Mouse (Mus musculus) neural tube, embryonic 11.5 days (tissue): ENCODE data around the gene Clec16a. TPM values are rescaled to one million over a fixed set of nuclear protein-coding genes. Genes with fewer than 3 reads are reported as not detected.

Experiments used
- ATAC-seq: fragments of 200-750 bp; cut with Nextera tagmentation; 2 replicates; pipeline ENCODE4 v1.8.0; 2017; ENCODE audit warnings: moderate number of reproducible peaks, mild to moderate bottlenecking, moderate TSS enrichment, moderate library complexity; ENCODE audit not compliant: insufficient read depth, low FRiP score, low TSS enrichment
- DNase-seq: peaks from one replicate; pipeline ENCODE4 v3.0.0-alpha.2; 2015; ENCODE audit warnings: low spot score
- H3K27ac ChIP-seq: fragments of 300-500 bp; sonication (generic); 2 replicates; pipeline ENCODE4 v1.5.1; 2014; ENCODE audit warnings: low read depth, mild to moderate bottlenecking, low read length
- H3K27me3 ChIP-seq: fragments of 300-500 bp; sonication (generic); 2 replicates; pipeline ENCODE4 v1.6.1; 2014; ENCODE audit warnings: mild to moderate bottlenecking, low read length, mixed read lengths; ENCODE audit not compliant: control insufficient read depth, insufficient read depth
- H3K36me3 ChIP-seq: fragments of 300-500 bp; sonication (generic); 2 replicates; pipeline ENCODE4 v1.6.1; 2014; ENCODE audit warnings: mild to moderate bottlenecking, low read length, moderate library complexity, mixed read lengths; ENCODE audit not compliant: control insufficient read depth, insufficient read depth
- H3K4me1 ChIP-seq: fragments of 300-500 bp; sonication (generic); 2 replicates; pipeline ENCODE4 v1.6.1; 2014; ENCODE audit warnings: low read length, mixed read lengths; ENCODE audit not compliant: control insufficient read depth, insufficient read depth
- H3K4me2 ChIP-seq: fragments of 300-500 bp; sonication (generic); 2 replicates; pipeline ENCODE4 v1.6.1; 2014; ENCODE audit warnings: low read depth, mild to moderate bottlenecking, moderate library complexity
- H3K4me3 ChIP-seq: fragments of 300-500 bp; sonication (generic); 2 replicates; pipeline ENCODE4 v1.5.1; 2014; ENCODE audit warnings: low read depth, low read length
- H3K9ac ChIP-seq: fragments of 300-500 bp; sonication (generic); 2 replicates; pipeline ENCODE4 v1.6.1; 2014; ENCODE audit warnings: mild to moderate bottlenecking, low read length
- H3K9me3 ChIP-seq: fragments of 300-500 bp; sonication (generic); 2 replicates; pipeline ENCODE4 v1.6.1; 2016; ENCODE audit warnings: low read length; ENCODE audit not compliant: control insufficient read depth
- WGBS: fragments of 180-500 bp; shearing (Covaris S2); extraction: QIAGEN DNeasy Blood & Tissue Kit; methylation state at CpG from one replicate; pipeline ENCODE4 v1.1.7; 2014; 5-methylcytosine and 5-hydroxymethylcytosine counted together
- polyA plus RNA-seq: library from polyadenylated mRNA; unstranded; fragments of >200 nt; fragmentation: Nextera tagmentation; extraction: Ambion mirVana; gene quantifications from 2 replicates; pipeline ENCODE4 v1.2.1, GENCODE M21; 2014

Clec16a gene
- polyA plus RNA-seq, 1 experiment from 2014 or later, result 44.0 TPM

DNA sequence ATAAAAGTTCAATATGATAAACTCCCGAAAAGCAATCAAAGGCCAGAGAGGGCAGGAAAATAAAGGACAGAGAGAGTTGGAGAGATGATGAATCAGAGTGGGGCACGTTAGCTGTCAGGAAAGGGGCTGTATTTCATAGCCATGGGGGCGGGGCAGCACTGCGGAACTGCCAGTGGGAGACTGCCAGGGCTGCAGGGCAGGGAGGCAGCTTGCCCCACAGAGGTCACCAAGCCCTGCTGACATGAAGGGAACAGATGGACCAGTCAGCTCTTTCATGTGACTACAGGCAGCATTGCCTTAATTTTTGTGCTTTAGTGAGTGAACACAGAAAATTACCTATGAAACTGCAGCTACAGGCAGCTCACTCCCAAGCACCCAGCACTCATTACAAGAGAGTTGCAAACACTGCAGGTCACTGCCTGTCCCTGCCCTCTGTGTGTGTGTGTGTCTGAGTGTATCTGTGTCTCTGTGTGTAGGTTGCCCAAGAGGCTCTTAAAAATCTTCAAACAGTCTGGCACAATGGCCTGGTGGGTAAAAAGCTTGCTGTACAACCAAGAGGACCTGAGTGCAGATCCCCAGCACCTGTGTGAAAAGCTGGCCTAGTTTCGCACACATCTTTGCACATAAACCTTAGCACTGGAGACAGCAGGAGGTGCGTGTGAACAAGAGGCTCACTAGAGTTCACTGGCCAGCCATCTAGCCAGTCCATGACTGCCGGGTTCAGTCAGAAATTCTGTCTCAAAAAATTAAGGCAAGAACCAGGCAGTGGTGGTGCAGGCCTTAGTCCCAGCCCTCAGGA, 168.5 kb downstream of the Clec16a start:
- H3K9me3 ChIP-seq, result no peaks in the 10 kb centered on the region
- H3K27ac ChIP-seq, result 0 out of 2 replicates have a peak overlapping the region, but pooled peaks have one; percentile 53
- H3K27me3 ChIP-seq, result no peaks in the 10 kb centered on the region
- 40% methylated on average over 7 of the region's 7 CpGs for WGBS
- DNase-seq (no peak), ATAC-seq (no peak)
- no peak overlapping the region for H3K4me2 ChIP-seq
- no peaks in the 10 kb centered on the region for H3K36me3 ChIP-seq
- no peak overlapping the region for H3K4me3 ChIP-seq
- H3K9ac ChIP-seq, result no peak overlapping the region
- peaks cover 4% of the 10 kb centered on the region; the same call in 1 of the 2 replicates for H3K4me1 ChIP-seq

DNA sequence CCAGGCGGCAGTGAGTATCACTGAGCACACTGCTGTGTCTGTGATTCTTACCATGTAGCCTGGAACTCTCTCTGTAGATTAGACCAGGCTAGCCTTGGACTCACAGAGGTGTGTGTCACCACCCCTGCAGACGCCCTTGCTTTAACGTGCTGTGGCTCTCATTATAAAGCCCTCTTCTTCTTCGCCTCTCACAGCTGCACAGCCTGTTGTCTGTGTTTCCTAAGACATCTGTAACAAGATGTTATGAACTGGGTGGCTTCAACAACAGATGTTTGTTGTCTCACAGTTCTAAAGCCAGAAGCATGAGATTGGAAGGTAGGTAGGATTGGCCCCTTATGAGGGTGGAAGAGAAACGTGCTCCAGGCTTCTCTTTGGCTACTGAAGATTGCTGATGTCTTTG, 170.1 kb downstream of the Clec16a start:
- 88% methylated on average over 5 of the region's 5 CpGs for WGBS

GRCm38 (mm10) chr16:10715632-10716031, 170.5 kb downstream of the Clec16a start:
- Histone ChIP-seq H3K27me3 (no peaks in the 10 kb centered on the region), H3K27ac (no peak overlapping the region), H3K36me3 (no peaks in the 10 kb centered on the region), H3K4me2 (no peak overlapping the region), H3K4me1 (peaks cover 4% of the 10 kb centered on the region; the same call in 1 of the 2 replicates), H3K9me3 (no peaks in the 10 kb centered on the region), H3K4me3 (no peak overlapping the region), H3K9ac (no peak overlapping the region)
- DNase-seq (no peak), ATAC-seq (no peak)
- WGBS, result 81% methylated on average over 2 of the region's 2 CpGs

More for the DNA sequence above, 170.1 kb downstream of the Clec16a start:
- Histone ChIP-seq H3K4me3 (no peak overlapping the region), H3K27ac (no peak overlapping the region), H3K9ac (no peak overlapping the region), H3K9me3 (no peaks in the 10 kb centered on the region), H3K27me3 (no peaks in the 10 kb centered on the region), H3K4me2 (no peak overlapping the region), H3K36me3 (no peaks in the 10 kb centered on the region), H3K4me1 (peaks cover 4% of the 10 kb centered on the region; the same call in 1 of the 2 replicates)
- DNase-seq, result no peak
- ATAC-seq, result no peak

DNA sequence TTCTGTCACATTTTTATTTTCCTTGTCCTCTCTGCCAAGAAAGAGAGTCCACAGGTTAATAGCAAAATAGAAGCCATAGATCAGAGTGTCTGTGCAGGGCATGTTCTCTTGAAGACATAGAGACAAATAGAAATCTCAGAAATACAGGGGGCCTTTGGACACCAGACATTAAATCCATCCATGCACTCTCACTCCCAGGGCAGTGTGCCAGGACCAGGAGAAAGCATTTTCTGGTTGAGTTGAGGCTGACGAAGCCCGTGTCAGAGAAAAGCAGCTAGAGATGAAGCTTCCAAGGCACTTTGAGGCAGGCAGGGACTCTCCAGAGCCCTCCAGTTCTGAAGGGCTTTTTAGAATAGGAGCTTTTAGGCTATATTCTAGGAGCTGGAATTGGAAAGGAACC, 171.6 kb downstream of the Clec16a start:
- 88% methylated on average over 2 of the region's 2 CpGs for WGBS
- ATAC-seq, result no peak
- H3K27ac ChIP-seq, result no peak overlapping the region

DNA sequence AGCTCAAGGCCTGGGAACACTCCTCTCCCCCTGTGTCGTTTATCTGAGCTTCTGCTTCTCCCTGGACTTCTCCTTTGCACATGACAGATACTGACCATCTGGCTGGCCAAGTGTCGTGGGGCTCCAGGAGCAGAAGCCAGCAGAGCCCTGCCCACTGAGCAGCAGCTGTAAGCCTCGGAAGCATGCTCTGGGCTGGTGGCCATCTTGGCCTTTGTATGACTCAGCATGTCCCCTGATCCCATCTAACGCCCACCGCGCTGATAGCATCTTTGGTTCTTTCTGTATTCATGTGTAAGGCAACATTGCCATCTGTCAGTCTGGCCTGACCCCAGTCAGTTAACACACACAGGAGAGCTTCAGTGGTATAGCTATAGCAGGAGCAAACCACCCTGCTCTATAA, 174.8 kb downstream of the Clec16a start:
- H3K4me2 ChIP-seq, result no peak overlapping the region
- no peaks in the 10 kb centered on the region for H3K36me3 ChIP-seq
- no peak for ATAC-seq
- no peak overlapping the region for H3K27ac ChIP-seq
- H3K27me3 ChIP-seq, result no peaks in the 10 kb centered on the region
- no peak overlapping the region for H3K9ac ChIP-seq
- no peaks in the 10 kb centered on the region for H3K4me1 ChIP-seq
- H3K9me3 ChIP-seq, result no peaks in the 10 kb centered on the region
- WGBS, result 68% methylated on average over 6 of the region's 6 CpGs
- no peak for DNase-seq
- no peak overlapping the region for H3K4me3 ChIP-seq

More for the DNA sequence above, 171.6 kb downstream of the Clec16a start:
- H3K9ac ChIP-seq, result no peak overlapping the region
- H3K36me3 ChIP-seq, result no peaks in the 10 kb centered on the region
- DNase-seq, result no peak
- H3K4me3 ChIP-seq, result no peak overlapping the region
- H3K27me3 ChIP-seq, result no peaks in the 10 kb centered on the region
- peaks cover 4% of the 10 kb centered on the region; the same call in 1 of the 2 replicates for H3K4me1 ChIP-seq
- H3K4me2 ChIP-seq, result no peak overlapping the region
- H3K9me3 ChIP-seq, result no peaks in the 10 kb centered on the region

- no peaks in the 10 kb centered on the region for H3K4me1 ChIP-seq
- no peak for ATAC-seq
- H3K36me3 ChIP-seq, result no peaks in the 10 kb centered on the region
- no peak for DNase-seq
- no peak overlapping the region for H3K4me3 ChIP-seq
- no peaks in the 10 kb centered on the region for H3K9me3 ChIP-seq
- H3K27me3 ChIP-seq, result no peaks in the 10 kb centered on the region
- 33% methylated on average over 1 of the region's 1 CpGs for WGBS
- no peak overlapping the region for H3K27ac ChIP-seq
- H3K4me2 ChIP-seq, result no peak overlapping the region
- H3K9ac ChIP-seq, result no peak overlapping the region
These were observed 177.9 kb downstream of the Clec16a start for GRCm38 (mm10) chr16:10722882-10723544.

DNA sequence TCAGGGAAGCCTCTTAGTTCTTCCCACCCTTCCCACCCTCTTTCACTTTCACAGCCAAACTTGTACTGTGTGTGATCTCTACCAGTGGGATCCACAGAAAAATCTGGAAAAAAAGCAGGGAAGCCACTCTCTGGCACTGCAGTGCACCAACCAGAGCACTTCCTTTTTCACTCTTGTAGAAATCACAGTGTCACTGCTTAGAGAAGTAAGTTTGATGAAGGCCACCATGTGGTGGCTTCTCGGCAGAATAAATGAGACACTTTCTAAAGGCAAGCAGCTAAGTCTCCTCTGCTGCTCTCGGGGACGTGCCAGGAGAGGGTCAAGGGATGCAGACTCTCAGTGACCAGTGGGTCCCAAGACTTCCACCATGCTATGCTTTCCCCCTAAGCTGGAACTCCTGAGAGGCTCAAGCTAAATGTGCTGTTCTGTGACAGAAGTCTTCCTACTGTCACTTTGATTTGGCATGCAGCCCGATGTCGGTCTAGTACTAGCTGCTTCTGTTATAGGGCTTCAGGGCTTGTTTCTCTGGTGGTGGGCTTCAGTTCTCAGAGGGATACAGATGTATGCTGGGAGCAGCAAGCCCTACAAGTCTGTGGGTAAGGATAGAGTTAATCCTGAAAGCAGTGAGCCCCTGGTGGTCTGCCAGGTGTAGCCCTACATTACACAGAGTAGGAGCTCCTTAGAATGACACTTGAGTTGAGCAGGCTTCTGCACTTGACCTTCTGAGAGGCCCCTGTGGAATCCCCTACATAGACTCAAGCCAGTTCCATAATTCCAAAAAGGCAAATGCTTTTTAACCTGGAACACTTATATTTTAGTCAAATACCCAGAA, 178.9 kb downstream of the Clec16a start:
- DNase-seq (no peak), ATAC-seq (no peak)
- Histone ChIP-seq H3K36me3 (no peaks in the 10 kb centered on the region), H3K27me3 (no peaks in the 10 kb centered on the region), H3K27ac (no peak overlapping the region), H3K4me2 (no peak overlapping the region), H3K4me3 (no peak overlapping the region), H3K9ac (no peak overlapping the region), H3K9me3 (no peaks in the 10 kb centered on the region), H3K4me1 (no peaks in the 10 kb centered on the region; the same call in 1 of the 2 replicates)
- WGBS, result 87% methylated on average over 5 of the region's 5 CpGs

DNA sequence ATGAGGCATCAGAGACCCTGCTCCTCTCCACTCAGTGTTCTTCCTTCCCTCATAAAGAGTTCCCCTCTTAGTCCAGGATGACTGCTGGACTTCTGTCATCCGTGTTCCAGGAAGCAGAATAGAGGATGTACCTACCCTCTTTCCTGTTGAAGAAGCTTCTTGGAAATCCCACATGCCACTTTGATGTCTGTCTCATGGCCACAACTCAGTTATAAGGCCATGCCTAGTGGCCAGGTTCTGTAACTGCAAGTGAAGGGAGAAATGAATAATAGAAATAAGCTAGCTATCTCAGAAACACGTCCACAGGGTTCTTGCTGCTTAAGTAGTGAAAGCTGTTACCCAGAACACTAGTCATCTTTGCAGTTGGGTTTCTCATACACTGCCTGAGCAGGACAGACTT, 180.0 kb downstream of the Clec16a start:
- Histone ChIP-seq H3K27ac (no peak overlapping the region), H3K27me3 (no peaks in the 10 kb centered on the region), H3K4me1 (no peaks in the 10 kb centered on the region; the same call in 1 of the 2 replicates), H3K9ac (no peak overlapping the region), H3K4me3 (no peak overlapping the region), H3K9me3 (no peaks in the 10 kb centered on the region), H3K36me3 (no peaks in the 10 kb centered on the region), H3K4me2 (no peak overlapping the region)
- WGBS, result 59% methylated on average over 2 of the region's 2 CpGs
- ATAC-seq, result no peak
- no peak for DNase-seq
